Mouse (Mus musculus) hindbrain, postnatal 0 days (tissue): Measurements from ENCODE around the gene Ifnar2. TPM values are rescaled to one million over a fixed set of nuclear protein-coding genes. Genes with fewer than 3 reads are reported as not detected.
A peak's percentile ranks its signal among the peaks of the same experiment; 100 is the strongest.

ENCODE experiments used
- ATAC-seq: fragments of 200-750 bp; cut with Nextera tagmentation; 2 replicates; pipeline ENCODE4 v1.8.0; 2017; ENCODE audit warnings: mild to moderate bottlenecking, moderate TSS enrichment, moderate library complexity
- DNase-seq: peaks from one replicate; pipeline ENCODE4 v3.0.0-alpha.2; 2015; ENCODE audit warnings: low spot score
- H3K27ac ChIP-seq: fragments of 300-500 bp; sonication (generic); 2 replicates; pipeline ENCODE4 v1.5.1; 2014; ENCODE audit warnings: mild to moderate bottlenecking
- H3K27me3 ChIP-seq: fragments of 300-500 bp; sonication (generic); 2 replicates; pipeline ENCODE4 v1.6.1; 2014; ENCODE audit warnings: low read length, mixed read lengths; ENCODE audit not compliant: insufficient read depth
- H3K36me3 ChIP-seq: fragments of 300-500 bp; sonication (generic); 2 replicates; pipeline ENCODE4 v1.6.1; 2014; ENCODE audit warnings: low read length, mixed read lengths; ENCODE audit not compliant: insufficient read depth
- H3K4me1 ChIP-seq: fragments of 300-500 bp; sonication (generic); 2 replicates; pipeline ENCODE4 v1.6.1; 2014; ENCODE audit warnings: antibody characterized with exemption, low read length, mixed read lengths; ENCODE audit not compliant: insufficient read depth
- H3K4me2 ChIP-seq: fragments of 300-500 bp; sonication (generic); 2 replicates; pipeline ENCODE4 v1.6.1; 2014; ENCODE audit warnings: low read depth, mild to moderate bottlenecking, low read length, moderate library complexity, mixed read lengths
- H3K4me3 ChIP-seq: fragments of 300-500 bp; sonication (generic); 2 replicates; pipeline ENCODE4 v1.5.1; 2014; ENCODE audit warnings: low read length
- H3K9ac ChIP-seq: fragments of 300-500 bp; sonication (generic); replicated peaks from 2 replicates; pipeline ENCODE4 v1.6.1; 2014; ENCODE audit warnings: mild to moderate bottlenecking, low read length, moderate library complexity, mixed read lengths
- H3K9me3 ChIP-seq: fragments of 300-500 bp; sonication (generic); 2 replicates; pipeline ENCODE4 v1.6.1; 2016; ENCODE audit warnings: low read length, mixed read lengths
- CTCF ChIP-seq: IDR thresholded peaks from 2 replicates; pipeline ENCODE4 v1.5.1; 2016; ENCODE audit warnings: antibody characterized with exemption, control low read depth, low read depth
- WGBS: fragments of 180-500 bp; shearing (Covaris S2); extraction: QIAGEN DNeasy Blood & Tissue Kit; methylation state at CpG from one replicate; pipeline ENCODE4 v1.1.7; 2014; 5-methylcytosine and 5-hydroxymethylcytosine counted together
- polyA plus RNA-seq: library from polyadenylated mRNA; unstranded; fragments of >200 nt; fragmentation: Nextera tagmentation; extraction: Ambion mirVana; gene quantifications from 2 replicates; pipeline ENCODE4 v1.2.1, GENCODE M21; 2015
- total RNA-seq: library from RNA; depleted of rRNA; stranded (reverse); fragments of >200 nt; gene quantifications from 2 replicates; pipeline ENCODE4 v1.2.3, GENCODE M21; 2014

Ifnar2 gene
- total and polyA plus RNA-seq, 2 experiments from 2014 or later = 20.9 to 49.9 TPM

- no peak for ATAC-seq
- DNase-seq = peak; percentile 16
Measured at GRCm38 (mm10) chr16:91385621-91386020, 13.0 kb downstream of the Ifnar2 start.

GRCm38 (mm10) chr16:91386419-91387120 is 14.0 kb downstream of the Ifnar2 start:
- H3K9ac ChIP-seq = no peak overlapping the region
- no peaks in the 10 kb centered on the region for H3K27me3 ChIP-seq
- peaks cover 21% of the 10 kb centered on the region for H3K36me3 ChIP-seq
- ATAC-seq (no peak), DNase-seq (no peak)
- no peak for TF ChIP-seq CTCF
- H3K4me1 ChIP-seq = no peaks in the 10 kb centered on the region
- no peak overlapping the region for H3K4me3 ChIP-seq
- peak overlapping the region; percentile 26; the same call in 1 of the 2 replicates for H3K27ac ChIP-seq
- H3K4me2 ChIP-seq = no peak overlapping the region
- 78% methylated on average over 10 of the region's 10 CpGs for WGBS
- no peaks in the 10 kb centered on the region for H3K9me3 ChIP-seq

More at GRCm38 (mm10) chr16:91385621-91386020, 13.0 kb downstream of the Ifnar2 start:
- peaks cover 21% of the 10 kb centered on the region for H3K36me3 ChIP-seq
- no peaks in the 10 kb centered on the region for H3K9me3 ChIP-seq
- no peak overlapping the region for H3K4me2 ChIP-seq
- H3K27ac ChIP-seq = peak overlapping the region; percentile 26; the same call in 1 of the 2 replicates
- no peak for TF ChIP-seq CTCF
- no peak overlapping the region for H3K4me3 ChIP-seq
- H3K4me1 ChIP-seq = no peaks in the 10 kb centered on the region
- 51% methylated on average over 10 of the region's 10 CpGs for WGBS
- H3K27me3 ChIP-seq = no peaks in the 10 kb centered on the region
- no peak overlapping the region for H3K9ac ChIP-seq

GRCm38 (mm10) chr16:91387121-91387486 is 14.5 kb downstream of the Ifnar2 start:
- H3K4me3 ChIP-seq = no peak overlapping the region
- no peak overlapping the region; the same call in 1 of the 2 replicates for H3K27ac ChIP-seq
- H3K9me3 ChIP-seq = no peaks in the 10 kb centered on the region
- no peak for DNase-seq
- H3K9ac ChIP-seq = no peak overlapping the region
- no peaks in the 10 kb centered on the region for H3K4me1 ChIP-seq
- peaks cover 21% of the 10 kb centered on the region for H3K36me3 ChIP-seq
- no peak for TF ChIP-seq CTCF
- no peak overlapping the region for H3K4me2 ChIP-seq
- no peaks in the 10 kb centered on the region for H3K27me3 ChIP-seq
- WGBS = 79% methylated on average over 3 of the region's 3 CpGs
- ATAC-seq = no peak

GRCm38 (mm10) chr16:91390100-91390499 is 17.5 kb downstream of the Ifnar2 start:
- Histone ChIP-seq H3K9ac (no peak overlapping the region), H3K36me3 (peaks cover 21% of the 10 kb centered on the region), H3K4me2 (no peak overlapping the region), H3K4me1 (no peaks in the 10 kb centered on the region), H3K9me3 (no peaks in the 10 kb centered on the region), H3K27me3 (no peaks in the 10 kb centered on the region), H3K27ac (no peak overlapping the region), H3K4me3 (no peak overlapping the region)
- WGBS = 94% methylated on average over 4 of the region's 4 CpGs
- ATAC-seq (no peak), DNase-seq (peak; percentile 49)
- TF ChIP-seq CTCF = peak; percentile 63

- Histone ChIP-seq H3K9me3 (no peaks in the 10 kb centered on the region), H3K4me2 (no peak within 1 kb of the TSS), H3K36me3 (peaks cover 21% of the 10 kb centered on the region), H3K4me3 (no peak within 1 kb of the TSS), H3K9ac (no peak within 1 kb of the TSS), H3K27me3 (no peaks in the 10 kb centered on the region), H3K27ac (no peak within 1 kb of the TSS), H3K4me1 (no peaks in the 10 kb centered on the region)
- DNase-seq = no peak
- WGBS = 80% methylated on average over 5 of the region's 5 CpGs
- no peak for TF ChIP-seq CTCF
- ATAC-seq = no peak
Measured at GRCm38 (mm10) chr16:91391421-91391820, 18.8 kb downstream of the Ifnar2 start, which contains the start of gene Gm21970. Gene Gm21970 (plus strand): TSS chr16:91391721.

GRCm38 (mm10) chr16:91394826-91395410 is 22.3 kb downstream of the Ifnar2 start:
- Histone ChIP-seq H3K4me1 (no peaks in the 10 kb centered on the region), H3K9me3 (no peaks in the 10 kb centered on the region), H3K27ac (no peak overlapping the region), H3K4me2 (no peak overlapping the region), H3K36me3 (peaks cover 11% of the 10 kb centered on the region), H3K4me3 (no peak overlapping the region), H3K27me3 (no peaks in the 10 kb centered on the region), H3K9ac (no peak overlapping the region)
- no peak for TF ChIP-seq CTCF
- 64% methylated on average over 4 of the region's 4 CpGs for WGBS
- ATAC-seq = no peak
- no peak for DNase-seq
